Mouse (Mus musculus) liver, embryonic 13.5 days (tissue): ENCODE data around the gene Samd1. TPM values are rescaled to one million over a fixed set of nuclear protein-coding genes. Genes with fewer than 3 reads are reported as not detected.
A peak's percentile ranks its signal among the peaks of the same experiment; 100 is the strongest.

Experiments used
- ATAC-seq: fragments of 200-750 bp; cut with Nextera tagmentation; 2 replicates; pipeline ENCODE4 v1.8.0; 2017; ENCODE audit warnings: low read depth, mild to moderate bottlenecking, moderate number of reproducible peaks, moderate library complexity
- DNase-seq: peaks from one replicate; pipeline ENCODE4 v3.0.0; 2022
- H3K27ac ChIP-seq: fragments of 300-500 bp; sonication (generic); 2 replicates; pipeline ENCODE4 v1.5.1; 2015; ENCODE audit warnings: moderate library complexity, mild to moderate bottlenecking, inconsistent platforms
- H3K27me3 ChIP-seq: fragments of 300-500 bp; sonication (generic); 2 replicates; pipeline ENCODE4 v1.6.1; 2015; ENCODE audit warnings: mild to moderate bottlenecking, inconsistent platforms
- H3K36me3 ChIP-seq: fragments of 300-500 bp; sonication (generic); 2 replicates; pipeline ENCODE4 v1.6.1; 2015; ENCODE audit warnings: mild to moderate bottlenecking, inconsistent platforms
- H3K4me1 ChIP-seq: fragments of 300-500 bp; sonication (generic); replicated peaks from 2 replicates; pipeline ENCODE4 v1.6.1; 2015; ENCODE audit warnings: inconsistent platforms
- H3K4me2 ChIP-seq: fragments of 300-500 bp; sonication (generic); 2 replicates; pipeline ENCODE4 v1.6.1; 2015; ENCODE audit warnings: inconsistent platforms, mild to moderate bottlenecking, moderate library complexity
- H3K4me3 ChIP-seq: fragments of 300-500 bp; sonication (generic); replicated peaks from 2 replicates; pipeline ENCODE4 v1.5.1; 2015; ENCODE audit warnings: mild to moderate bottlenecking, inconsistent platforms
- H3K9ac ChIP-seq: fragments of 300-500 bp; sonication (generic); 2 replicates; pipeline ENCODE4 v1.6.1; 2015; ENCODE audit warnings: mild to moderate bottlenecking, inconsistent platforms
- H3K9me3 ChIP-seq: fragments of 300-500 bp; sonication (generic); replicated peaks from 2 replicates; pipeline ENCODE4 v1.6.1; 2016; ENCODE audit warnings: inconsistent platforms
- WGBS: fragments of 180-500 bp; shearing (Covaris S2); methylation state at CpG from one replicate; pipeline ENCODE4 v1.1.7; 2015; ENCODE audit not compliant: insufficient replicate concordance; 5-methylcytosine and 5-hydroxymethylcytosine counted together
- polyA plus RNA-seq: library from polyadenylated mRNA; unstranded; fragments of >200 nt; fragmentation: Nextera tagmentation; extraction: Ambion mirVana; gene quantifications from 2 replicates; pipeline ENCODE4 v1.2.1, GENCODE M21; 2015

Samd1 gene
- polyA plus RNA-seq, 1 experiment from 2014 or later, result 6.9 TPM

DNA sequence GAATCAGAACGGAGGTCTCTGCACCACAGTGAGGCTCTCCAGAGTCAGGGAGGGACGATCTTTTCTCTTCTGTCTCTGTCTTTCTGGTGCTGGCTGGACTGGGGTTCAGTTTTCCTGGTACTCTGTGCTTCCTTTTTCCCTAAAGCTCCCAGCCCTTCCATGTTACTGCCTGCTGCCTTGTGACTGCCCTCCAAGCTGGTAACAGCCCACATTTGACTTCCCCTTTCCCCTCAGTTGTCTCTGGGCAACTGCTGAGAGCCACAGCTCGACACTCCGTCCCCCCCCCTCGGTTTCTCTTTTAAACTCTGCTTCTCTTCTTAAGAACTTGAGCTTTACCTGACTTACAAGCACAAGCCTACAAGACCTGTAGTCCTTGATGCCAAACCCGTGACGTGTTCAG is 8.2 kb upstream of the Samd1 start:
- Histone ChIP-seq H3K36me3 (peaks cover 75% of the 10 kb centered on the region), H3K27ac (no peak overlapping the region), H3K9ac (no peak overlapping the region), H3K4me1 (peaks cover 36% of the 10 kb centered on the region), H3K4me3 (no peak overlapping the region), H3K9me3 (no peaks in the 10 kb centered on the region), H3K27me3 (no peaks in the 10 kb centered on the region), H3K4me2 (no peak overlapping the region)
- 55% methylated on average over 7 of the region's 7 CpGs for WGBS
- DNase-seq, result no peak
- no peak for ATAC-seq

DNA sequence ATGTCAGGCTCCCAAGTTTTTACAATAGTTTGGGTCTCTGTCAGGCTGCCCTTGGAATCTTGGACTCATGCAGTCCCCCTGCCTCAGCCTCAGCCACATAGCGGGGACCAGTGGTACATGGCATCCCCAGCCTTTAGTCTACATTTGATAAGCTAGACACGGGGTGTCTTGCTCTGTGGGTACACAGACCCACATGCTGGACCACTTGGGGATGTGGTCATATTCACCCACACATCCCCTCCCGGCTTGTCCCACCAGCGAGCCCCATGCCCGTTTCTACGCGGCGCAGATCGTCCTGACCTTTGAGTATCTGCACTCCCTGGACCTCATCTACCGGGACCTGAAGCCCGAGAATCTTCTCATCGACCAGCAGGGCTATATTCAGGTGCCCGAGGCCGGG is 7.3 kb upstream of the Samd1 start:
- H3K4me2 ChIP-seq, result no peak overlapping the region
- H3K4me1 ChIP-seq, result peaks cover 41% of the 10 kb centered on the region
- H3K36me3 ChIP-seq, result peaks cover 71% of the 10 kb centered on the region
- H3K9me3 ChIP-seq, result no peaks in the 10 kb centered on the region
- WGBS, result 88% methylated on average over 14 of the region's 14 CpGs
- ATAC-seq, result no peak
- H3K27me3 ChIP-seq, result no peaks in the 10 kb centered on the region
- no peak for DNase-seq
- no peak overlapping the region for H3K27ac ChIP-seq
- H3K4me3 ChIP-seq, result no peak overlapping the region
- H3K9ac ChIP-seq, result no peak overlapping the region

DNA sequence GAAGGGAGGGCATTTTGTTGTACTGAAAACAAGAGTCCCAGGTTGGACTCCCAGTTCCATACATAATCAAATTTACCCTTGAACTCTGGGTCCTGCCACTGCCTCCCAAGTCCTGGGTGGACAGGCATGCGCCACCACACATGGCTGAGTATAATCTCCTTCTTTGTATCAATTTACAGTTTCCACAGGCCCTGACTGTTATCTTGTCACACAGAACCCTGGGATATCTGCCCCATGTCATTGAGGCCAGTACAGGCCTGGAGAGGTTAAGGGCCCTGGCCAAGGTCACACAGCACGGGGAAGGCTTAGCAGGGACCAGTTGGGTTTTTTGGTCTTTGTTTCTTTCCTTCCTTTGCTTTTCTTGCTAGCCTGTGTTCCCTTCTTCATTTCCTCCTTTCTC is 5.0 kb upstream of the Samd1 start:
- 14% methylated on average over 2 of the region's 2 CpGs for WGBS
- Histone ChIP-seq H3K9ac (peak overlapping the region; percentile 49), H3K4me2 (peak overlapping the region; percentile 24; the same call in 1 of the 2 replicates), H3K27me3 (no peaks in the 10 kb centered on the region), H3K4me1 (peaks cover 54% of the 10 kb centered on the region), H3K9me3 (no peaks in the 10 kb centered on the region), H3K4me3 (no peak overlapping the region), H3K36me3 (peaks cover 49% of the 10 kb centered on the region), H3K27ac (peak overlapping the region; percentile 69)
- peak; percentile 53 for DNase-seq
- peak; percentile 62 for ATAC-seq

DNA sequence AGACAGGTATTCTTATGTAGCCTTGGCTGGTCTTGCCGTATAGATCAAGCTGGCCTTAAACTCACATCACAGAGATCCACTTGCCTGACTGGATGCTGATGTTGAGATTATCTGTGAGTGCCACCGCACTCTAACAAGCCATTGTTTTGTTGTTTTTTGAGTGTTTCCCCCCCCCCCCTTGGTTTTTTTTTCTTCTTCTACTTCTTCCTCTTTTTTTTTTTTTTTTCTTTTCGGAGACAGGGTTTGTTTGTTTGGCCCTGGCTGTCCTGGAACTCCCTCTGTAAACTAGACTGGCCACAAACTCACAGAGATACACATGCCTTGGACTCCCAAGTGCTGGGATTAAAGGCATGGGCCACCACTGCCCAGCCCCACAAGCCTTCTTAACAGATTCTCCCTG is 3.4 kb upstream of the Samd1 start:
- Histone ChIP-seq H3K4me2 (no peak overlapping the region), H3K9me3 (no peaks in the 10 kb centered on the region), H3K4me1 (peaks cover 62% of the 10 kb centered on the region), H3K27ac (peak overlapping the region; percentile 25; the same call in 1 of the 2 replicates), H3K9ac (no peak overlapping the region), H3K27me3 (no peaks in the 10 kb centered on the region), H3K4me3 (no peak overlapping the region), H3K36me3 (peaks cover 39% of the 10 kb centered on the region)
- ATAC-seq (no peak), DNase-seq (no peak)
- WGBS, result 32% methylated on average over 3 of the region's 3 CpGs

DNA sequence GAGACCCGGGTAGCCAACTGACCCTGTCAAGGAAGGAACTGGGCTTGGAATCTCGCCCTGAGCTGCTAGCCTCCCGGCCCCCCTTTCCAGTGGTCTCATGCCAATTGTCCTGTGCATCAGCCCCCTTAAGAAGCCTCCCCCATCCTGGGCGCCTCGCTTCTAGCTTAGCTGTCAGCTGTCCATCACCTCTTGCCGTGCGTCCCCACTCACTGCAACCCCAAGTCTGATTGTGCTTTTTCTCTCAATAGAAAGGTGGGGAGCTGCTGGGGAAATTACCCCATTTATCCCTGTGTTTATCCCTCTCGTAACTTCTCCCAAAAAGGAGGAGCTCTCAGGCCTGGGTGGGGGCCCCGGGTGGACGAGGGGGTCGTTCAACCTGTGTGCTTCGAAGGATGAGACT is 1.5 kb upstream of the Samd1 start:
- peak overlapping the region; percentile 92 for H3K27ac ChIP-seq

DNA sequence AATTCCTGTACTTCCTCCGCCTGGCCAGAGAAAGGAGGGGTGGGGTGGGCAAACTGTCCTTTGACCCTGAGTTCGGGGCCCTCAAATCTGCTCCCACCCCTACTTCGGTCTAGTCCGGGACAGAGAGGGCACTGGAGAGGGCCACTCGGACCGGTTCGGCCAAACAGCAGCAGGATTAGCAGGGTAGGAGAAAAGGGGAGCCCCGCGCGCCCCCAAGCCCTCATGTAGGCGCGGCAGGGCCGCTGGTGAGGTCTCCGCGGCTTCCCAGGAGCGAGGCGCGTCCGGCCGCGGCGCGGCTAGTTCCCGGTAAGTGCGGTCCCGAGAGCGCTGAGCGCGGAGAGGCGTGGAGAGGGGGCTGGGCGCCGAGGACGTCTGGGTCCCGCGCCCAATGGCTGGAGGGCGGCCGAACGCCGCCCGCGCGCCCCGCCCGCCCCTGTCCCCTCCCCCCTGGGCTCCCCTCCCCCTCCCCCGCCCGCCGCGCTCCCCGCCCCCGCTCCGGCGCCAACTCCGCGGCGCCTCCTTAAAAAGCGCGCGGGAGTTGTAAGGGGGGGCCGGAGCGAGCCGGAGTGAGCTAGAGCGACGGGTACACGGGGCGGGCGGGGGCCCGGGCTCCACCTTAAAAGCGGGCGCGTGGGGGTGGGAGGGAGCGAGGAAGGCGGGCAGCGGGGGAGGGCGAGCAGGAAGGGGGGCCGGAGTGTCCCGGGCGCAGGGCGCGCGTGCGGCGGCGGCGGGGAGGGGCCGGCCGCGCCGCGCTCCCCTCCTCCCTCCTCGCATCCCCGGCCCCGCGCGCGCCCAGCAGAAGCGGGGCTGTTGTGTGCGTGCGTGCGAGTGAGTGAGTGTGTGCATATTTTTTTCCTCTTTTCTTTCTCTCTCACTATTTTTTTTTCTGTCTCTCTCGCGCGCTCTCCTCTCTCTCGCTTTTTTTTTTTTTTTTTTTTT is 636 bp upstream of the Samd1 start:
- peaks cover 69% of the 10 kb centered on the region for H3K4me1 ChIP-seq
- peaks cover 43% of the 10 kb centered on the region for H3K36me3 ChIP-seq
- peak overlapping the region; percentile 91 for H3K9ac ChIP-seq
- under 1% methylated on average over 75 of the region's 103 CpGs for WGBS
- DNase-seq, result peak; percentile 80
- peak; percentile 85 for ATAC-seq
- peak overlapping the region; percentile 88 for H3K4me3 ChIP-seq
- H3K27me3 ChIP-seq, result no peaks in the 10 kb centered on the region
- no peaks in the 10 kb centered on the region for H3K9me3 ChIP-seq
- peak overlapping the region; percentile 97 for H3K4me2 ChIP-seq
- H3K27ac ChIP-seq, result peak overlapping the region; percentile 92

More for the DNA sequence above, 1.5 kb upstream of the Samd1 start:
- peak overlapping the region; percentile 97 for H3K4me2 ChIP-seq
- DNase-seq (no peak), ATAC-seq (no peak)
- peaks cover 43% of the 10 kb centered on the region for H3K36me3 ChIP-seq
- peak overlapping the region; percentile 88 for H3K4me3 ChIP-seq
- H3K27me3 ChIP-seq, result no peaks in the 10 kb centered on the region
- no peaks in the 10 kb centered on the region for H3K9me3 ChIP-seq
- 38% methylated on average over 12 of the region's 12 CpGs for WGBS
- peaks cover 69% of the 10 kb centered on the region for H3K4me1 ChIP-seq
- peak overlapping the region; percentile 91 for H3K9ac ChIP-seq

DNA sequence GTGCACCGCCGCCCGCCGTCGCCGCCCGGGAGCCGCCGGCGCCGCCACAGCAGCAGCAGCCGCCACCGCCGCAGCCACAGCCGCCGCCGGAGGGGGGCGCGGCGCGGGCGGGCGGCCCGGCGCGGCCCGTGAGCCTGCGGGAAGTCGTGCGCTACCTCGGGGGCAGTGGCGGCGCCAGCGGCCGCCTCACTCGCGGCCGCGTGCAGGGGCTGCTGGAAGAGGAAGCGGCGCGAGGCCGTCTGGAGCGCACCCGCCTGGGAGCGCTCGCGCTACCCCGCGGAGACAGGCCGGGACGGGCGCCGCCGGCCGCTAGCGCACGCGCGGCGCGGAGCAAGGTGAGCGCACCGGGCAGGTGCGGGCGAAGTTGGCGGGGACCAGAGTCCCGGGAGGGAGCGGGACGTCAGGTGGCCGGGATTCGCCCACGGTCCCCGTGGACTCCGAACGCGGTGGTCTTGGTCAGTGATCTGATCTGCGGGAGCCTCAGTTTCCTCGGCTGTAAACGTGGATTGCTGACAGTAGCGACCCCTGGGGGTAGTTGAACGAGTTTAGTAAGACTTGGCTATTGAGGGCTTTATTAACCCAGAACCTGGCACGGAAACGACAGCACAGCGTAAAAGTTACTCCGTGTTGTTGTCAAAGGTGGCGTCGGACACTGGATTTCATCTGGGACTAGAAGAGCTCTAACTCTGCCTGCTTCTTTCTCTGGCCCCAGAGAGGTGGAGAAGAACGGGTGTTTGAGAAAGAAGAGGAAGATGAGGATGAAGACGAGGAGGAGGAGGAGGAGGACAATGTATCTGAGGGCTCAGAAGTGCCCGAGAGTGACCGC is 972 bp downstream of the Samd1 start:
- Histone ChIP-seq H3K9ac (peak overlapping the region; percentile 88), H3K4me1 (peaks cover 68% of the 10 kb centered on the region), H3K27ac (peak overlapping the region; percentile 85), H3K36me3 (peaks cover 53% of the 10 kb centered on the region), H3K27me3 (no peaks in the 10 kb centered on the region), H3K4me3 (peak overlapping the region; percentile 88), H3K9me3 (no peaks in the 10 kb centered on the region), H3K4me2 (peak overlapping the region; percentile 97)
- DNase-seq, result peak; percentile 48
- WGBS, result 3% methylated on average over 78 of the region's 92 CpGs
- ATAC-seq, result no peak

DNA sequence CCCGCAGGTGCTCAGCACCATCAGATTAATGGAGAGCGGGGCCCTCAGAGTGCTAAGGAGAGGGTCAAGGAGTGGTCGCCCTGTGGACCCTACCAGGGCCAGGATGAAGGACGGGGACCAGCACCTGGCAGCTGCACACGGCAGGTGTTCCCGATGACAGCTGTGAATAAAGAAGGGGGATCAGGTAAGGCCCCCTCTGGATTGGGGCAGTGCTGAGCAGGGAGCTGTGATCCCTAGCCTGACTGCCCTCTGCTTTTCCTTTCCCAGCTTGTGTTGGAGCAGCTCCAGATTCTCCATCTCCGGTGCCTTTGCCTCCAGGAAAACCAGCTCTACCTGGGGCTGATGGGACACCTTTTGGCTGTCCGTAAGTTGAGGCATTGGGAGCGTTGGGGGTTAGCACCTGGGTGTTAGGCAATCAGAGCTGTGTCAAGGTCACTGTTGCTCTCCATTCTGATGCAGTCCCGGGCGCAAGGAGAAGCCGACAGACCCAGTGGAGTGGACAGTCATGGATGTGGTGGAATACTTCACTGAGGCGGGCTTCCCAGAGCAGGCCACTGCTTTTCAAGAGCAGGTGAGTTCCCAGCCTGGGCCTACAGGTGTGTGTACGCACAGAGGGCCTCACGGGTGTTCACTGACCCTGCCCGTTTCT is 1.7 kb downstream of the Samd1 start:
- Histone ChIP-seq H3K4me1 (peaks cover 69% of the 10 kb centered on the region), H3K9me3 (no peaks in the 10 kb centered on the region), H3K4me2 (peak overlapping the region; percentile 97), H3K27me3 (no peaks in the 10 kb centered on the region), H3K9ac (peak overlapping the region; percentile 88), H3K4me3 (peak overlapping the region; percentile 88), H3K27ac (peak overlapping the region; percentile 85; the same call in 1 of the 2 replicates), H3K36me3 (peaks cover 51% of the 10 kb centered on the region)
- 73% methylated on average over 16 of the region's 16 CpGs for WGBS
- DNase-seq, result no peak
- ATAC-seq, result no peak

DNA sequence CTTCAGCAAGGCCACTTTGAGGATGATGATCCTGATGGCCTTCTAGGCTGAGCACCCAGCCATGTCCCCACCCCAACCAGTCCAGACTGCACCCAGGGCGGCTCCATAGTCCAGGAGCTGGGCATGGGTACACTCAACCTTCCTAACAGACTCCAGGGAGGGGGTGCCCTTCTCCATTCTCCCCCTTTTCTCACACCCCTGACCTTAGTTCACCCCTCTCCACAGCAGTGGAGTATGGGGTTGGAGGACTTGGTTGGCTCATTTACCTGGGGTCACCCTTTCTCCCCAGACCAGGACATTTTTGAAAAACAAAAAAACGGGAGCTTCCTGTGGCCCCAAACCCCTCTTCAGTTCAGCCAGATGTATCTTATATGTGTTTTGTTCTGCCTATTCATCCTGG is 2.4 kb downstream of the Samd1 start:
- peaks cover 67% of the 10 kb centered on the region for H3K4me1 ChIP-seq
- H3K9me3 ChIP-seq, result no peaks in the 10 kb centered on the region
- H3K36me3 ChIP-seq, result peaks cover 46% of the 10 kb centered on the region
- no peak overlapping the region for H3K27ac ChIP-seq
- peak overlapping the region; percentile 88 for H3K4me3 ChIP-seq
- DNase-seq (no peak), ATAC-seq (no peak)
- H3K4me2 ChIP-seq, result peak overlapping the region; percentile 97
- WGBS, result 88% methylated on average over 2 of the region's 2 CpGs
- H3K9ac ChIP-seq, result no peak overlapping the region; the same call in 1 of the 2 replicates
- no peaks in the 10 kb centered on the region for H3K27me3 ChIP-seq

DNA sequence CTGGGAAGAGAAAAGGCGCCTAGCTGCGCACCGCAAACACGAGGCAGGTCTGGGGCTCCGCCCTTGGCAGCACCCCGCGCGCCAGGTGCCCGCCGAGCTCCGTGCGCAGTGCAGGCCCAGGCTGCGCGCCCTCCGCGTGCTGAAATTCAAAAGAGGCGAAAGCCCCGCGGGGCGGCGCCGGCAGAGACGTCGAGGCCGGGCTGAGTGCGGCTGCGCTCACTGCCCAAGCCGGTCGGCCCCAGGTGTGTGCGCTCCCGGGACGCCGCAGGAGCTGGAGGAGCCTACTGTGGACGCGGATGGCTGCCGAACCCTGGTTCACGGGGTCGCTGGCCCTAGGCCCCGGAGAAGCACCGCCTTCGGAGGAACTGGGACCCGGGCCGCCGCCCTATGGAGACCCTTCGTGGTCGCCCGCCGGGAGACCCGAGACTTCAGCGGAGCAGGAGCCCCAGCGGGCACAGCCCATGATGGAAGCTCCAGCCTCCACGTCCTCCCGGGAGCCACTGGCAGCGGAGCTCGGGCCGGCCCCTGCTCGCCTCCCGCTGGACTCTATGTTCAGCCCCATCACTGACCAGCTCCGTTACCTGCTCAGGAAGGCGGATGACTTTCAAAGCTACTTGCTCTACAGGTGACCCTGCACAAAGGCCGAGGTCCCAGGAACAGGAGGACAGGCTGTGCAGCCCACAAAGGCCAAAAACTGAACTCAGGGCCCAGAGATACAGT is 4.0 kb downstream of the Samd1 start, which contains the start of gene 1700067K01Rik:
Gene 1700067K01Rik, plus strand, starts transcription at position 222 of the 720 bp plus-strand sequence.
- H3K27me3 ChIP-seq, result no peaks in the 10 kb centered on the region
- H3K9me3 ChIP-seq, result no peaks in the 10 kb centered on the region
- peaks cover 46% of the 10 kb centered on the region for H3K36me3 ChIP-seq
- peaks cover 63% of the 10 kb centered on the region for H3K4me1 ChIP-seq
- no peak within 1 kb of the TSS for H3K4me3 ChIP-seq
- WGBS, result 80% methylated on average over 61 of the region's 61 CpGs
- H3K9ac ChIP-seq, result no peak within 1 kb of the TSS
- peak within 1 kb of the TSS; percentile 10; the same call in 1 of the 2 replicates for H3K4me2 ChIP-seq
- no peak for DNase-seq
- no peak within 1 kb of the TSS for H3K27ac ChIP-seq
- ATAC-seq, result no peak
